Mouse (Mus musculus): ENCODE results near the gene Snx14. TPM values are rescaled to one million over a fixed set of nuclear protein-coding genes. Genes with fewer than 3 reads are reported as not detected.

The Snx14 gene
- total and polyA plus RNA-seq, 3 experiments: 8.5 to 57.4 (median 51.0) TPM

DNA sequence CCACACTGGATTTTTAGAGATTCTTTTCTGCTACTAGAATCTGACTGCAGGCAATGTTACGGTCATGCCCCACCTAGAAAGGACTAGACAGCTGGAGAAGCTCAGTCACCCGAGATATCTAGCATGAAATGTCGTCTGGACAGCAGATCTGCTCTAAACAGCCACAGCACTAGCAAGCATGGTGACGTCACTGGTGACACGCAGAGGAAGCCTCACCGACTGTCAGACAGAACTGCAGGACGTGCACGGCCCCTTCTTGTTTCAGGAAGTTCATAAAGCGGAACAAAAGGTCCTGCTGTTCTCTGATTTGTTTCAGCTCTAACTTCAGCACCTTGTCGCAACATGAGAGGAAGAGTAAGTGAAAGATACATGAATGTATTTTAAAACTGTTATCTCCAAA, 34.7 kb downstream of the Snx14 start:
- H3K27me3 ChIP-seq (ENCODE audit: insufficient read depth, low read length): no peaks in the 10 kb centered on the region
- no peak for DNase-seq (ENCODE audit: low spot score)
- TF ChIP-seq GATA2 (IDR thresholded peaks at IDR 0.05; ENCODE audit: borderline replicate concordance, low read depth, low read length) (no peak), TAL1 (conservative IDR thresholded peaks at IDR 0.05; ENCODE audit: low read depth, low read length) (no peak), GATA1 (IDR thresholded peaks at IDR 0.05; ENCODE audit: borderline replicate concordance, low read length) (no peak), CTCF (IDR thresholded peaks at IDR 0.05; ENCODE audit: low read depth, low read length) (no peak), POLR2AphosphoS5 (IDR thresholded peaks at IDR 0.05; ENCODE audit: insufficient replicate concordance, low read depth, low read length) (no peak)
- no peaks in the 10 kb centered on the region for H3K9me3 ChIP-seq (replicated peaks)
- ATAC-seq (ENCODE audit: extremely low read depth, insufficient number of reproducible peaks, low FRiP score, poor library complexity, severe bottlenecking): no peak
- no peak overlapping the region for H3K4me3 ChIP-seq (ENCODE audit: low read depth, low read length)
- H3K36me3 ChIP-seq (replicated peaks): peaks cover 51% of the 10 kb centered on the region
- H3K4me1 ChIP-seq (ENCODE audit: insufficient read depth, low read depth, low read length): no peaks in the 10 kb centered on the region

DNA sequence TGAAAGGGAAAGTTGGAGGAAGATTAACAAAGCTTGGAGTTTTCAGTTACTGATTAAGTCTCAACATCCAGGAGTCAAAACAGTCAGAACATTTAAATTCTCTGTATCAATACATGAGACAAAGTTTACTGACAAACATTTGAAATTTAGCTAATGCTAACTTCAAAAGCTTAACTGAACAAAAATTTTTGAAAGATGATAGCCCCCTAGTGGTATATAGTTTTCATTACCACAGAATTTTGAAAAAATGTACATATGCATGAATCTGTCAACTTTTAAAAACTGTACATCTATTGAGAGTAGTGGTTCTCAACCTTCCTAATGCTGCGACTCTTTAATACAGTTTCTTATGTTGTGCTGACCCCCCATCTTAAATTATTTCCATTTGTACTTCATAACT, 40.3 kb downstream of the Snx14 start:
- no peaks in the 10 kb centered on the region for H3K9me3 ChIP-seq (replicated peaks)
- TF ChIP-seq GATA1 (IDR thresholded peaks at IDR 0.05; ENCODE audit: borderline replicate concordance, low read length): no peak
- TF ChIP-seq TAL1 (conservative IDR thresholded peaks at IDR 0.05; ENCODE audit: low read depth, low read length): no peak
- TF ChIP-seq GATA2 (IDR thresholded peaks at IDR 0.05; ENCODE audit: borderline replicate concordance, low read depth, low read length): no peak
- no peak for TF ChIP-seq POLR2AphosphoS5 (IDR thresholded peaks at IDR 0.05; ENCODE audit: insufficient replicate concordance, low read depth, low read length)
- no peak for TF ChIP-seq CTCF (IDR thresholded peaks at IDR 0.05; ENCODE audit: low read depth, low read length)
- no peak for DNase-seq (ENCODE audit: low spot score)
- no peaks in the 10 kb centered on the region for H3K4me1 ChIP-seq (ENCODE audit: insufficient read depth, low read depth, low read length)
- H3K27me3 ChIP-seq (ENCODE audit: insufficient read depth, low read length): no peaks in the 10 kb centered on the region
- no peak overlapping the region for H3K4me3 ChIP-seq (ENCODE audit: low read depth, low read length)
- H3K36me3 ChIP-seq (replicated peaks): peaks cover 44% of the 10 kb centered on the region
- ATAC-seq (ENCODE audit: extremely low read depth, insufficient number of reproducible peaks, low FRiP score, poor library complexity, severe bottlenecking): no peak

DNA sequence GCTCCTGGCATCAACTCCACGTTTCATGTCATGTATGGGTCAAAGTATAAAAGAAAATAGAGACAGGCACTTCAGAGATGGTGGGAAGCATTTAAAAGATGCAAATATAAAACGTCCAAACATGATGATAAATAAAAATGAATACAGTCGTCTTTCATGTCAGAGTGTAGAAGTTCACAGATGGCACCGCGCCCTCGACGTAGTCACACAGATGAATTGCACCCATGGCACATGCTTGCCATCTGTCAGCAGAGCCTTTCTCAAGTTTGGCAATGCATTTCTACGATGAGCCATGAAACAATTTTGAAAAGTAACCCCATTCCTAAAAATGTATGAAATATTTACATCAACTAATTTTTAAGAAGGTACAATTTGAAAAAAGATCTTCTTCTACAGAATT, 43.9 kb downstream of the Snx14 start:
- ATAC-seq (ENCODE audit: extremely low read depth, insufficient number of reproducible peaks, low FRiP score, poor library complexity, severe bottlenecking): no peak
- peaks cover 39% of the 10 kb centered on the region for H3K36me3 ChIP-seq (replicated peaks)
- TF ChIP-seq POLR2AphosphoS5 (IDR thresholded peaks at IDR 0.05; ENCODE audit: insufficient replicate concordance, low read depth, low read length) (no peak), CTCF (IDR thresholded peaks at IDR 0.05; ENCODE audit: low read depth, low read length) (no peak), GATA1 (IDR thresholded peaks at IDR 0.05; ENCODE audit: borderline replicate concordance, low read length) (no peak), TAL1 (conservative IDR thresholded peaks at IDR 0.05; ENCODE audit: low read depth, low read length) (no peak), GATA2 (IDR thresholded peaks at IDR 0.05; ENCODE audit: borderline replicate concordance, low read depth, low read length) (no peak)
- no peak for DNase-seq (ENCODE audit: low spot score)
- no peak overlapping the region for H3K4me3 ChIP-seq (ENCODE audit: low read depth, low read length)
- H3K4me1 ChIP-seq (ENCODE audit: insufficient read depth, low read depth, low read length): no peaks in the 10 kb centered on the region
- no peaks in the 10 kb centered on the region for H3K9me3 ChIP-seq (replicated peaks)
- no peaks in the 10 kb centered on the region for H3K27me3 ChIP-seq (ENCODE audit: insufficient read depth, low read length)

DNA sequence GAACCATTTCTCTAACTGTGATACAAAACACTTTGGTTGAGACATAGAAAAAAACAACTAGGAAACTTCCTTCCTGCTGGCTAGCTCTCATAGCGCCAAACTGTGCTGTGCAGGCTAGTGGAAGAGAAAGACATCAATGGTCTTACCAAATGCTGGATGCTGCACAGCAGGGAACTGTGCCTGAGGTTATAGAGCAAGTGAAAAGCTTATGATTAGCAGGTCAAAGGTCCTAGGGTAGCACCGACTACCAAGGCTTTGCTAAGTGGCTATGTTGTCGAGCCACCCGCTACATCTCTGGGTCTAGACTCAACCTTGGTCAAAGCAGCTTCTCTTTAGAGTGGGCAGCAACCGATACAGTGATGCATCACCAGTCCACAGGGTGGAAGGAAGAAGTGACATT, 49.9 kb downstream of the Snx14 start:
- H3K4me1 ChIP-seq (ENCODE audit: insufficient read depth, low read depth, low read length): no peaks in the 10 kb centered on the region
- DNase-seq (ENCODE audit: low spot score): no peak
- H3K9me3 ChIP-seq (replicated peaks): no peaks in the 10 kb centered on the region
- ATAC-seq (ENCODE audit: extremely low read depth, insufficient number of reproducible peaks, low FRiP score, poor library complexity, severe bottlenecking): no peak
- no peaks in the 10 kb centered on the region for H3K27me3 ChIP-seq (ENCODE audit: insufficient read depth, low read length)
- TF ChIP-seq CTCF (IDR thresholded peaks at IDR 0.05; ENCODE audit: low read depth, low read length) (no peak), TAL1 (conservative IDR thresholded peaks at IDR 0.05; ENCODE audit: low read depth, low read length) (no peak), GATA2 (IDR thresholded peaks at IDR 0.05; ENCODE audit: borderline replicate concordance, low read depth, low read length) (no peak), GATA1 (IDR thresholded peaks at IDR 0.05; ENCODE audit: borderline replicate concordance, low read length) (no peak)
- H3K4me3 ChIP-seq (ENCODE audit: low read depth, low read length): no peak overlapping the region
- peaks cover 52% of the 10 kb centered on the region for H3K36me3 ChIP-seq (replicated peaks)

DNA sequence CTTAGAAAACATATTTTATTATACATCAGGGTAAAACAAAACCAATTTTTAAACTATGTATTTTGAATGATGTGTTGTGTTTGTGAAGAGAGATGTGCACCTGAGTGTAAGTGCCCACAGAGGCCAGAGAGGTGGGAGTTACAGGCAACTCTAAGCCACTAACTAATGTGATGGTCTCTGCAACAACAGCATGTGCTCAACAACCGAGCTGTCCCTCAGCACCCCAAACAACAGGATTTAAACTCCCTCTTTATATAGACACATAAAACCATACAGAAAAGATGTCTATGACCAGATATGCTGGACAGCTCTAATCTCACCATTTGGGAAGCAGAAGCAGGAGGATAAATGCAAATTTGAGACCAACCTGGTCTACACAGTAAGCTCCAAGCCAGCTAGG, 58.2 kb downstream of the Snx14 start:
- DNase-seq (ENCODE audit: low spot score): no peak
- Histone ChIP-seq H3K4me1 (ENCODE audit: insufficient read depth, low read depth, low read length) (peaks cover 17% of the 10 kb centered on the region), H3K27me3 (ENCODE audit: insufficient read depth, low read length) (no peaks in the 10 kb centered on the region), H3K9me3 (replicated peaks) (no peaks in the 10 kb centered on the region), H3K36me3 (replicated peaks) (peaks cover 58% of the 10 kb centered on the region), H3K4me3 (ENCODE audit: low read depth, low read length) (no peak overlapping the region)
- TF ChIP-seq GATA1 (IDR thresholded peaks at IDR 0.05; ENCODE audit: borderline replicate concordance, low read length) (no peak), CTCF (IDR thresholded peaks at IDR 0.05; ENCODE audit: low read depth, low read length) (no peak), GATA2 (IDR thresholded peaks at IDR 0.05; ENCODE audit: borderline replicate concordance, low read depth, low read length) (no peak), POLR2AphosphoS5 (IDR thresholded peaks at IDR 0.05; ENCODE audit: insufficient replicate concordance, low read depth, low read length) (no peak), TAL1 (conservative IDR thresholded peaks at IDR 0.05; ENCODE audit: low read depth, low read length) (no peak)
- ATAC-seq (ENCODE audit: extremely low read depth, insufficient number of reproducible peaks, low FRiP score, poor library complexity, severe bottlenecking): no peak

DNA sequence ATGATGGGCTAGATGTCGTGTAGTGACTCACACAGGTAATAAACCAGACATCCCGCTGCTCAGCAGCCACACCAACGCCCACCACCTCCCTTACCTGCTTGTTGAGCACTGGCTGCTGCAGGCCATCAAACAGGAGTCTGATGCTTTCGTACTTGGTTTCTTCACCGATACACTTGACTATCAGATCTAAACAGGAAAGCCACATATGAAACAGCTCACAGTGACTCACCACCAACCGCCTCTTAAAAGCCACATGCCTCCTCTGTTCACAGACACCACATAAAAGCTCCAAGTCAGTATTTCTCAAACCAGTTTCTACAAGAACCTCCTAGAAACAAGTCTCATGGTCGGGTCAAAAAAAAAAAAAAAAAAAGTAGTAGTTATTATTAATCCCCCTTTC, 58.7 kb downstream of the Snx14 start:
- Histone ChIP-seq H3K27me3 (ENCODE audit: insufficient read depth, low read length) (no peaks in the 10 kb centered on the region), H3K9me3 (replicated peaks) (no peaks in the 10 kb centered on the region), H3K4me1 (ENCODE audit: insufficient read depth, low read depth, low read length) (peaks cover 17% of the 10 kb centered on the region), H3K4me3 (ENCODE audit: low read depth, low read length) (no peak overlapping the region), H3K36me3 (replicated peaks) (peaks cover 56% of the 10 kb centered on the region)
- DNase-seq (ENCODE audit: low spot score) (peak; percentile 17), ATAC-seq (ENCODE audit: extremely low read depth, insufficient number of reproducible peaks, low FRiP score, poor library complexity, severe bottlenecking) (peak; percentile 91)
- TF ChIP-seq GATA2 (IDR thresholded peaks at IDR 0.05; ENCODE audit: borderline replicate concordance, low read depth, low read length) (no peak), CTCF (IDR thresholded peaks at IDR 0.05; ENCODE audit: low read depth, low read length) (no peak), GATA1 (IDR thresholded peaks at IDR 0.05; ENCODE audit: borderline replicate concordance, low read length) (no peak), TAL1 (conservative IDR thresholded peaks at IDR 0.05; ENCODE audit: low read depth, low read length) (no peak), POLR2AphosphoS5 (IDR thresholded peaks at IDR 0.05; ENCODE audit: insufficient replicate concordance, low read depth, low read length) (no peak)
